Mouse (Mus musculus) neural tube, embryonic 10.5 days (tissue): ENCODE results near the gene Tle2.

Experiments used
- DNase-seq: peaks from one replicate; pipeline ENCODE4 v3.0.0-alpha.2; 2017; ENCODE audit warnings: low spot score; ENCODE audit errors: extremely low spot score

Gene Tle2

GRCm38 (mm10) chr10:81575208-81575631 is 859 bp downstream of the Tle2 start:
- DNase-seq, result peak; percentile 51

GRCm38 (mm10) chr10:81575695-81576094 is 1.3 kb downstream of the Tle2 start:
- DNase-seq, result no peak

- DNase-seq, result no peak
These were observed 5.6 kb downstream of the Tle2 start for GRCm38 (mm10) chr10:81579967-81580366.

GRCm38 (mm10) chr10:81580441-81581070 is 6.2 kb downstream of the Tle2 start:
- no peak for DNase-seq

GRCm38 (mm10) chr10:81583347-81583746 is 9.0 kb downstream of the Tle2 start:
- no peak for DNase-seq

- no peak for DNase-seq
These were observed 14.4 kb downstream of the Tle2 start for GRCm38 (mm10) chr10:81588739-81589138.

- no peak for DNase-seq
These were observed 17.5 kb downstream of the Tle2 start for GRCm38 (mm10) chr10:81591846-81592245.

- no peak for DNase-seq
These were observed 18.3 kb downstream of the Tle2 start for GRCm38 (mm10) chr10:81592631-81593030.

- no peak for DNase-seq
These were observed 18.9 kb downstream of the Tle2 start for GRCm38 (mm10) chr10:81593223-81593622.

GRCm38 (mm10) chr10:81593935-81594334 is 19.6 kb downstream of the Tle2 start:
- DNase-seq, result no peak

GRCm38 (mm10) chr10:81595599-81595998 is 21.2 kb downstream of the Tle2 start:
- DNase-seq, result no peak

GRCm38 (mm10) chr10:81596611-81597010 is 22.2 kb downstream of the Tle2 start:
- peak; percentile 52 for DNase-seq

- peak; percentile 56 for DNase-seq
These were observed 23.0 kb downstream of the Tle2 start for GRCm38 (mm10) chr10:81597137-81597950.

GRCm38 (mm10) chr10:81598342-81598741 is 24.0 kb downstream of the Tle2 start:
- no peak for DNase-seq

GRCm38 (mm10) chr10:81598871-81599270 is 24.5 kb downstream of the Tle2 start:
- no peak for DNase-seq

GRCm38 (mm10) chr10:81599630-81600029 is 25.3 kb downstream of the Tle2 start:
- DNase-seq, result no peak

GRCm38 (mm10) chr10:81600096-81600495 is 25.7 kb downstream of the Tle2 start:
- DNase-seq, result no peak

GRCm38 (mm10) chr10:81600738-81601203 is 26.4 kb downstream of the Tle2 start, which contains the start of gene Tle6:
Tle6 (minus strand) TSS chr10:81601073.
- peak; percentile 100 for DNase-seq

- no peak for DNase-seq
These were observed 27.1 kb downstream of the Tle2 start for GRCm38 (mm10) chr10:81601396-81601905.

- peak; percentile 54 for DNase-seq
These were observed 28.4 kb downstream of the Tle2 start for GRCm38 (mm10) chr10:81602741-81603151.

GRCm38 (mm10) chr10:81604019-81604967 is 29.9 kb downstream of the Tle2 start:
- DNase-seq, result no peak
